Mouse (Mus musculus): Measurements from ENCODE around the gene Polk. TPM values are rescaled to one million over a fixed set of nuclear protein-coding genes. Genes with fewer than 3 reads are reported as not detected.

The Polk gene
- total and polyA plus RNA-seq, 2 experiments from 2014 or later = 4.0 to 4.4 TPM

DNA sequence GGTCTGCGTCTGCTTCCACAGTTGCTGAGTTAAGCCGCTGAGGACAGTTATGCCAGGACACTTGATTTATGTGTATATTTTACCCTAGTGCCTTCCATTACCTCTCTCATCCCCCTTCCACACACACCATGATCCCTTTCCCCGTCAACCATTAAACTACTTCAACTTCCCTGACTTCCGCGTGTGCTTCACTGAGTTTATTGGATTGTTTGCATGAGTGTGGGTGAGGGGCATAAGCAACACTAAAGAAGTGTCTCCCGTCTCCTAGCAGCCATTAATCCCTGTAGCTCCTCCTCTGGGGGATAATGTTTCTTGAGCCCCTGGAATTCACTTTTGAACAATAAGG, 28.6 kb upstream of the Polk start:
- Histone ChIP-seq H3K36me3 (ENCODE audit: insufficient read depth, low read length) (no peaks in the 10 kb centered on the region), H3K4me1 (ENCODE audit: insufficient read depth, low read length) (no peaks in the 10 kb centered on the region)

DNA sequence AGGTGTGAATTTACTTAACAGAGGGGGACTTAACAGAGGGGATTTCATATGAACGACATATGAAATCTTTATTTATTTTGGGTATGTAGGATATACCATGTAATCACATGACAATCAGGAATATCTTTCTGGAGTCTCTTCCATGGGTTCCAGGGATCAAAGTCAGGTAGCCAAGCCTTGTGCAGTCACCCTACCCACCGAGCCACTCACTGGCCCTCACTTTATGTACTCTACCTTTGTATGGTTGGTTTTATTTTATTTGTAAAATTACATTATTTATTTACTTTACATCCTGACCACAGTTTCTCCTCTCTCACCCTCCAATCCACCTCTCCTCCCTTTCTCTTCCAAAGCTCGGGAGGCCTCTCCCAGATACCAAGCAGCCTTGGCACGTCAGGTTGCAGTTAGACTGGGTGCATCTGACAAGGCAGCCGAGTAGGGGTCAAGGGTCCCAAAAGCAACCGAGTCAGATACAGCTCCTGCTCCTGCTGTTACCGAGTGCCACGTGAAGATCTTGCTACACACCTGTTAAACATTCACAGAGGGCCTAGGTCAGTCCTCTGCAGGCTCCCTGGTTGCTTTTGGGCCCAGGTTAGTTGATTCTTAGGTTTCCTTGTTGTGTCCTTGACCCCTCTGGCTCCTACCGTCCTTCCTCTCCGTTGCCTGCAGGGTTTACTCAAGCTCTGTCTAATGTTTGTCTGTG, 28.1 kb upstream of the Polk start:
- H3K4me3 ChIP-seq (ENCODE audit: low read length) = no peak overlapping the region
- no peak for TF ChIP-seq CTCF (IDR thresholded peaks at IDR 0.05; ENCODE audit: low read depth)
- no peak for DNase-seq (ENCODE audit: low spot score)
- no peak overlapping the region for H3K9ac ChIP-seq (replicated peaks; ENCODE audit: low read length)
- no peaks in the 10 kb centered on the region for H3K27me3 ChIP-seq (ENCODE audit: insufficient read depth, low read length)
- no peak for ATAC-seq
- no peak overlapping the region for H3K4me2 ChIP-seq (ENCODE audit: low read depth, low read length)
- WGBS = 70% methylated on average over 10 of the region's 10 CpGs
- no peaks in the 10 kb centered on the region for H3K9me3 ChIP-seq (ENCODE audit: low read length)
- H3K36me3 ChIP-seq (ENCODE audit: insufficient read depth, low read length) = no peaks in the 10 kb centered on the region
- no peaks in the 10 kb centered on the region for H3K4me1 ChIP-seq (ENCODE audit: insufficient read depth, low read length)
- H3K27ac ChIP-seq = no peak overlapping the region

More for the DNA sequence above, 28.6 kb upstream of the Polk start:
- no peak for TF ChIP-seq CTCF (IDR thresholded peaks at IDR 0.05; ENCODE audit: low read depth)
- H3K27me3 ChIP-seq (ENCODE audit: insufficient read depth, low read length) = no peaks in the 10 kb centered on the region
- no peaks in the 10 kb centered on the region for H3K9me3 ChIP-seq (ENCODE audit: low read length)
- H3K27ac ChIP-seq = no peak overlapping the region
- whole genome bisulfite sequencing = 64% methylated on average over 6 of the region's 6 CpGs
- no peak overlapping the region for H3K4me3 ChIP-seq (ENCODE audit: low read length)
- DNase-seq (ENCODE audit: low spot score) (no peak), ATAC-seq (no peak)
- no peak overlapping the region for H3K9ac ChIP-seq (replicated peaks; ENCODE audit: low read length)
- H3K4me2 ChIP-seq (ENCODE audit: low read depth, low read length) = no peak overlapping the region

DNA sequence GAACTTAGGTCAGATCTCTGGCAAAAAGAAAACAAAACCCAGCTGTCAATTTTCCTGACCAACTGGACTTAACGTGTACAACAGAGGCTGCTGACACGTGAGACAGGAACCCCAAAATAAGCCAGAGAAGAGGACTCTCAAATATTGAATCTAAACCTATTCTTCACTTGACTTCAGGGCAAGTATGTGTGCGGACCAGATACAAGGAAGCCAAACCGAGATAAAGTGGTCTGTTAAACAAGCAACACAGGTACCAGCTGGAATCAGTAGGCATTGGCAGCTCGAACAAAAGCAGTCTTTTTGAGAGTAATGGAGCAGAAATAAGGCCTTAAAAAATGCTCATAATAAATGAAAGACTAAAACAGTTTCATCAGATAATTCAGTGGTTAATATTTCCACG, 25.6 kb upstream of the Polk start:
- no peak overlapping the region for H3K4me3 ChIP-seq (ENCODE audit: low read length)
- 53% methylated on average over 6 of the region's 6 CpGs for WGBS
- no peak overlapping the region for H3K9ac ChIP-seq (replicated peaks; ENCODE audit: low read length)
- no peaks in the 10 kb centered on the region for H3K9me3 ChIP-seq (ENCODE audit: low read length)
- no peak for DNase-seq (ENCODE audit: low spot score)
- H3K36me3 ChIP-seq (ENCODE audit: insufficient read depth, low read length) = no peaks in the 10 kb centered on the region
- no peak overlapping the region for H3K4me2 ChIP-seq (ENCODE audit: low read depth, low read length)
- H3K4me1 ChIP-seq (ENCODE audit: insufficient read depth, low read length) = no peaks in the 10 kb centered on the region
- no peak for ATAC-seq
- H3K27me3 ChIP-seq (ENCODE audit: insufficient read depth, low read length) = no peaks in the 10 kb centered on the region
- TF ChIP-seq CTCF (IDR thresholded peaks at IDR 0.05; ENCODE audit: low read depth) = no peak
- no peak overlapping the region for H3K27ac ChIP-seq

DNA sequence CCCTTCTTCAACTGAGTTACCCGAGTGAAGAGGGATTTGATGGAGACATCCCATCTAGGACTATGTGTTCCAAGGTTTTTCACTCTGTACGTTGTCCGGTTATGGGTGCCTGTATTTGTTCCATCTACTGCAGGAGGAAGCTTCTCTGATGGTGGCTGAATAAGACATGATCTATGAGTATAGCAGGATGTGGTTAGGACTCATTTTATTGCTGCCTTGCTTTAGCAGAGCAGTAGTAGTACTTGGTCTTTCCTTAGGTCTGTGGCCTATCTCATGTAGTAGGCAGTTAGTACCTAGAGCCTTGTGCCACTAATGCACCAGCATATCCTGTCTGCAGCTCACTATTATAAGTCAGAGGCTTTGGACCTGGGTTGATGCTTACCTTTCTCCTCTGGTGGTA, 12.7 kb upstream of the Polk start:
- Histone ChIP-seq H3K9ac (replicated peaks; ENCODE audit: low read length) (no peak overlapping the region), H3K36me3 (ENCODE audit: insufficient read depth, low read length) (no peaks in the 10 kb centered on the region), H3K4me2 (ENCODE audit: low read depth, low read length) (no peak overlapping the region), H3K27me3 (ENCODE audit: insufficient read depth, low read length) (no peaks in the 10 kb centered on the region), H3K4me3 (ENCODE audit: low read length) (no peak overlapping the region), H3K9me3 (ENCODE audit: low read length) (no peaks in the 10 kb centered on the region), H3K27ac (no peak overlapping the region), H3K4me1 (ENCODE audit: insufficient read depth, low read length) (no peaks in the 10 kb centered on the region)
- ATAC-seq (no peak), DNase-seq (ENCODE audit: low spot score) (no peak)
- TF ChIP-seq CTCF (IDR thresholded peaks at IDR 0.05; ENCODE audit: low read depth) = no peak
- 94% methylated on average over 3 of the region's 3 CpGs for WGBS

DNA sequence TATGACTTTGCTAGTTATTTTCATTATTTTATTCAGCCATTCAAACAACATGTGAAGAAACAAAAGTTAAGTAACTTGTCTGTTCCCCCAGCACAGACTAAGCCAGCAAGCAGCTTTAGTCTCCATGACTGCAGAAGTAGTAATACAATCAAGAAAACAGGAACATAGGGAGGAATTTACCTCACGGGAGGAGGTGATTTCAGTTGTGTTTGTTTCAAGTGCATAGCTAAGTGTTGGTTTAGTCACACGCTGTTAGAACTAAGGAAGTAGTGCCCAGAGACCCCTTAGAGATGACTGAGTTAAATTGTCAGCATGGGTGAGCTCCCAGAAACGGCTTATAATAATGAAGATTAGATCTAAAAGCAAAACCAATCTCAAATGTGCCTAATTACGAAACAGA, 5.6 kb upstream of the Polk start:
- no peaks in the 10 kb centered on the region for H3K36me3 ChIP-seq (ENCODE audit: insufficient read depth, low read length)
- H3K27ac ChIP-seq = no peak overlapping the region
- H3K9me3 ChIP-seq (ENCODE audit: low read length) = no peaks in the 10 kb centered on the region
- H3K4me1 ChIP-seq (ENCODE audit: insufficient read depth, low read length) = no peaks in the 10 kb centered on the region; the same call in 1 of the 2 replicates
- ATAC-seq (no peak), DNase-seq (ENCODE audit: low spot score) (no peak)
- 63% methylated on average over 4 of the region's 4 CpGs for WGBS
- no peak overlapping the region for H3K4me3 ChIP-seq (ENCODE audit: low read length)
- no peaks in the 10 kb centered on the region for H3K27me3 ChIP-seq (ENCODE audit: insufficient read depth, low read length)
- no peak overlapping the region for H3K9ac ChIP-seq (replicated peaks; ENCODE audit: low read length)
- H3K4me2 ChIP-seq (ENCODE audit: low read depth, low read length) = no peak overlapping the region
- TF ChIP-seq CTCF (IDR thresholded peaks at IDR 0.05; ENCODE audit: low read depth) = no peak

DNA sequence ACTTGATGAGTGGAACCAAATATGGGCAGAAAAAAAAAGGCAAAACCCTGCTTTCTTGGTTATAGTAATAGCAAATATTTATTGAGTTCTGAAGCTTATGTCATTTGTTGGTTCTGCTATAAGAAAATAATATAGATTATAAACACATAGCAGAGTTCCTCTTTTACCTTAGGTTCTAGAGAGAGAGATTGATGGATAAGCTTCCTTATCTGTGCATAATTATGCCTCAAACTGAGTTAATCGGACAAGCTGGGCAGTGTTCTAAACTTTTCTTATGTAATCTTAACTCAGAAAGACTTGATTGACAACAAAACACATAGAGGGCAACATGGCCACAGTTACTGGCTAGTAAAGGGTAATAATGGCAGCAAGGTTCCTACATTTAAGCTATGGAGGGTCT, 4.9 kb upstream of the Polk start:
- no peak overlapping the region for H3K4me2 ChIP-seq (ENCODE audit: low read depth, low read length)
- H3K27ac ChIP-seq = no peak overlapping the region
- no peaks in the 10 kb centered on the region; the same call in 1 of the 2 replicates for H3K4me1 ChIP-seq (ENCODE audit: insufficient read depth, low read length)
- no peak for ATAC-seq
- no peak overlapping the region for H3K9ac ChIP-seq (replicated peaks; ENCODE audit: low read length)
- no peak for TF ChIP-seq CTCF (IDR thresholded peaks at IDR 0.05; ENCODE audit: low read depth)
- no peaks in the 10 kb centered on the region for H3K36me3 ChIP-seq (ENCODE audit: insufficient read depth, low read length)
- 85% methylated on average over 1 of the region's 1 CpGs for WGBS
- H3K4me3 ChIP-seq (ENCODE audit: low read length) = no peak overlapping the region
- no peaks in the 10 kb centered on the region for H3K27me3 ChIP-seq (ENCODE audit: insufficient read depth, low read length)
- no peak for DNase-seq (ENCODE audit: low spot score)
- H3K9me3 ChIP-seq (ENCODE audit: low read length) = no peaks in the 10 kb centered on the region

DNA sequence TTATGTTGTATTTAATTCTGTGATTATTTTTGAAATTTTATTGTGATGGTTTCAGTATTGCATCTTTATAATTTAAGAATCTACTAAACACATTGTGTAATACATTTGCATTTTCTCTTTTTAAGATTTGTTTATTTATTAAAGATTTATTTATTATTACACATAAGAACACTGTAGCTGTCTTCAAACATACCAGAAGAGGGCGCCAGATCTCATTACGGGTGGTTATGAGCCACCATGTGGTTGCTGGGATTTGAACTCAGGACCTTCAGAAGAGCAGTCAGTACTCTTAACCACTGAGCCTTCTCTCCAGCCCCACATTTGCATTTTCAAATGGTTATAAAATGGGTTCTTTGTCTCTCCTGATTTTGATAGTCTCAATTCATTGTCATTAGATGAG, 2.1 kb upstream of the Polk start:
- peak overlapping the region; percentile 70 for H3K4me2 ChIP-seq (ENCODE audit: low read depth, low read length)
- WGBS = 63% methylated on average over 2 of the region's 2 CpGs
- no peaks in the 10 kb centered on the region; the same call in 1 of the 2 replicates for H3K4me1 ChIP-seq (ENCODE audit: insufficient read depth, low read length)
- no peak overlapping the region for H3K9ac ChIP-seq (replicated peaks; ENCODE audit: low read length)
- ATAC-seq = no peak
- no peaks in the 10 kb centered on the region for H3K9me3 ChIP-seq (ENCODE audit: low read length)
- no peak overlapping the region for H3K4me3 ChIP-seq (ENCODE audit: low read length)
- H3K27me3 ChIP-seq (ENCODE audit: insufficient read depth, low read length) = no peaks in the 10 kb centered on the region
- no peak overlapping the region for H3K27ac ChIP-seq
- peak; percentile 41 for TF ChIP-seq CTCF (IDR thresholded peaks at IDR 0.05; ENCODE audit: low read depth)
- DNase-seq (ENCODE audit: low spot score) = peak; percentile 31
- H3K36me3 ChIP-seq (ENCODE audit: insufficient read depth, low read length) = no peaks in the 10 kb centered on the region
